Mouse (Mus musculus) right cerebral cortex, postnatal 25 days (tissue): Measurements from ENCODE around the gene Bcap29.
"Not testable (repeated sequence)": the region's sequence is repeated elsewhere in the genome, so short reads cannot be mapped to it uniquely, and the experiment has no call there.

Experiments used
- DNase-seq: peaks from one replicate; pipeline ENCODE4 v3.0.0; 2022

Bcap29 gene

GRCm38 (mm10) chr12:31634343-31635239 lies at the start of gene Bcap29:
TSS of gene Bcap29 (minus strand) at chr12:31634658.
- peak; percentile 67 for DNase-seq

- DNase-seq, result no peak
Observed at GRCm38 (mm10) chr12:31667187-31667586, 32.7 kb upstream of the Bcap29 start.

GRCm38 (mm10) chr12:31665999-31666398 lies 31.5 kb upstream of the Bcap29 start:
- DNase-seq, result no peak

GRCm38 (mm10) chr12:31656841-31657240 lies 22.4 kb upstream of the Bcap29 start:
- no peak for DNase-seq

DNA sequence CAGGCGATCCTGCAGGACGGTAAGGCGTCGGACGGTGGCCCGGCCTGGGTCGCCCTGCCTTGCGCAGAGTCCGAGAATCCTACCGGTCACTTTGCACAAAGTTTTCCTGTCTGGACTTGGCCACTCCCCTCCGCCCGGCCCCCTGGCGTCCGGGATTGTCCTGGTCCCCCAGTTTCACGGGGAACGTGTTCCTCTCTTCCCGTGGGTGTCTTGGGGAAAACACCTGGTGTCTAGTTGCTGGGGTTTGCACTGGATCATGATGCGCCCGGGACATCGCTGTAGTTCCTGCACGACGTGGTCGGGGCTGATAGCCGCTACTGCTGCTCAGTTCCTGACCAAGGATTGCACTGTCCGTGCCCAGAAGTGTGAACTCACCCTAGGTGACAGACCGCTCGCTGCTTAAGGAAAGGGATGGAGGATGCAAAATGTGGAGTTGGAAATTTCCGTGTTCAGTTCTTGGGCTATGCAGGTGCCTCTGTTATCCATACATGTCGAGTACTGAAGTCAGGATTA lies 20.6 kb upstream of the Bcap29 start:
- no peak for DNase-seq

DNA sequence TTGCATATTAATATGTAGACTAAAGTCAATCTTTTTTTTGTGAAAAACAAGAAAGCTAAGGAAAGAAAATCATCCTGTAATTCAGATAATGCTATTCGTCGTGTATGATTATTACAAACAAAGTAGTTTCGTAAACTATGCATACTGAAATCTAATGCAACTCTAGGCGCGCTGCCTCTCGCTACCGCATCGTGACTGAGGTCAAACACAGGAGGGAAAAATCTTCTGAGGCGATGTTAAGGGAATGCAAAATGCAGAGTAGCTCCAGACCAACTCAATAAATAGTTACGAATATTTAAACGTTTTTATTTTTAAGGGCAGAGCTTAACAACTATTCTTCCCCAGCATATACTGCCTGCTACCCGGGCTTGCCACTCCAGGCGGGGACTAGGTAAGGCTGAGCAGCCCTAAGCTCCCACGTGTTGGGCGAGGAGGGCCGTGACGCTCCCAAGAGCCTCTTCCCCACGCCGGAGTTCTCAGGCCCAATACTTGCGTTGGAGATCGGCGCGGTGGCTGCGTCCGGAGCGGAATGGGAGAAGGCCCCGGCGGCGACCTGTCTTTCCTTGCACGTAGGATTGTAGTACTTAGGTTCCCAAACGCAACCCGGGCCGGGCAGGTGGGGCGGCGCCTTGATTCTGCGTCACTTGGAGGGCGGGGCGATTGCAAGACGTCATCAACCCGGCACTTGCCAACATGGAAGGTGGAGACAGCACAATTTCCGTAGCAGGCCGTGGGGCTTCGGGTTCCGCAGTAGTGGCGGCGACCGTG lies 19.9 kb upstream of the Bcap29 start, which contains the start of the genes Dus4l and Cog5:
Dus4l (minus strand) TSS at position 630 of the 768 bp plus-strand sequence.
Cog5 (plus strand) TSS at position 673 of the 768 bp plus-strand sequence.
- peak; percentile 96 for DNase-seq

DNA sequence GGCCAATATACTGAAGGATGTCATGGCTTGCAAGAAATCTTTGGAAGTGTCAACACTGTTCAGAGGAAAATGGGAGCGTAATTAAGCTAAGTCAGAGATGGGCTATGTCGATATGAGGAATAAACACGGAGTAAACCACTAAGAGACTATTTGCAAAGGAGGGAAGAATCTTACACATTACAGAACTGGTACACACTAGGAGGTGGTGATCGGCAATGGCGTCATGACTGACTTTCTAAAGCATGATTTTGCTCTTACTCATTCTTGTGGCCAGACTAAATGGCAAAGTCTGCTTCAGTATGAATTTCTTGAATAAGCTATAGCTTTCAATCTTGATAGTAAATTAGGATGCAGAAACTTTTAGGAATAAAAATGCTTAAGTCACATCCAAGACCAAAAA lies 19.2 kb upstream of the Bcap29 start:
- no peak for DNase-seq

- DNase-seq, result no peak
Observed at GRCm38 (mm10) chr12:31635240-31635607, 766 bp upstream of the Bcap29 start.

GRCm38 (mm10) chr12:31633970-31634342 lies 502 bp downstream of the Bcap29 start:
- no peak for DNase-seq

DNA sequence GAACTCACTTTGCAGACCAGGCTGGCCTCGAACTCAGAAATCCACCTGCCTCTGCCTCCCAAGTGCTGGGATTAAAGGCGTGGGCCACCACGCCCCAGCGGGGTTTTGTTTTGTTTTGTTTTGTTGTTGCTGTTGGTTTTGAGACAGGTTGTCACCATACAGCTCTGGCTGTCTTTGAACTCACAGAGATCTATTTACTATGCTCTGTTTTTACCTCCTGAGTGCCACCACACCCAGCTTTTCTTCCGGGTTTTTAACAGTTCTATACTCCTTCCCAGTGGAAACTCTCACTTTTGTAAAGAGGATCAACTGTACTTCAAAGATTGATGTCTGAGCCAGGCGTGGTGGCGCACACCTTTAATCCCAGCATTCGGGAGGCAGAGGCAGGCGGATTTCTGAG lies 6.1 kb downstream of the Bcap29 start:
- DNase-seq, result not testable (repeated sequence)

DNA sequence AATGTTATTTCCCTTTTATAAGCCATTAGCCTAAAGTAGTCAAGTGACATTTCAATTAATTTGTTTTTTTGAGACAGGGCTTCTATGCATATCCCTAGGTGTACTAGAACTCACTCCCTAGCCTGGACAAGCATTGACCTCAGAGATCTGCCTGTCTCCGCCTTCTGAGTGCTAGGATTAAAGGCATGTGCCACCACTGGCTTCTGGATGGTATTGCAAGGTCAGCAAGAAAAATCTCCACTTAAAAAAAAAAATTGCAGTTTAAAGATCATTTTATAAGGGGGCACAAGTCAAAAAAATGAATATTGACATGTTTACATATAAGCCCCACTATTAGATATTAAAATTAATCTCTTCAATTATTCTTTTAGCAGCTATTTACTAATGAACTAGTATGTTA lies 9.4 kb downstream of the Bcap29 start:
- DNase-seq, result no peak

- no peak for DNase-seq
Observed at GRCm38 (mm10) chr12:31620106-31620505, 14.4 kb downstream of the Bcap29 start.

DNA sequence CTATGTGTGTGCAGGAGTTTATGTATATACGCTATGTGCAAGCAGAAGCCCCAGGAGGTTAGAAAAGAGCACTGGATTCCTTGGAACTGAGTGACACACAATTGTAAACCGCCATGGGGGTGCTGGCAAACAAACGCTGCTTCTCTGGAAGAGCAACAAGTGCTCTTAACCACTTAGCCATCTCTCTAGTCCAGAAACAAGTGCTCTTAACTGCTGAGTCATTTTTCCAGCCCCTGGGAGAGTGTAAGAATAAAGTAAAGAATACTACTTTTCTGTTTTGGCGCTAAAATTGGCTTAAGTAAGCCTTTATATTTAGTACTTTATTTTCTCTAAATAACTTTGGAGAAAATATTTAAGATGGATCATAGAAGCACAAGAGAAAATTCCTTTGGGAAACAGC lies 21.1 kb downstream of the Bcap29 start:
- DNase-seq, result no peak

DNA sequence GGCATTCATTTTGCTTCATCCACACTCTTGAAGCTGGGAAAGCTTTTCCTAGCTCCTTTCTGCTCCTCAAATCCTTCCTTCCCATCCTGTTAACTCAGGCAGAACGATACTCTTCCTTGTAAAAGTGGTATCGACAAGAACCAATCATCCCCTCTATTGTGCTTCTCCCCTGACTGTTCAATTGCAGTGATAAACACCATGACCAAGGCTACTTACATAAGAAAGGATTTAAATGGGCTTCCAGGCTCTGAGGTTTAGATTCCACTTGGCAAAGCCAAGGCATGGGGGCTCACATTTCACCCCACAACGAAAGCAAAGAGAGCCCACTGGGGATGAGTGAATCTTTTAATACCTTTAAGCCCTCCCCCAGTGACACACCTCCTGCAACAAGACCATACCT lies 26.3 kb downstream of the Bcap29 start:
- no peak for DNase-seq

GRCm38 (mm10) chr12:31604894-31605293 lies 29.6 kb downstream of the Bcap29 start:
- no peak for DNase-seq

DNA sequence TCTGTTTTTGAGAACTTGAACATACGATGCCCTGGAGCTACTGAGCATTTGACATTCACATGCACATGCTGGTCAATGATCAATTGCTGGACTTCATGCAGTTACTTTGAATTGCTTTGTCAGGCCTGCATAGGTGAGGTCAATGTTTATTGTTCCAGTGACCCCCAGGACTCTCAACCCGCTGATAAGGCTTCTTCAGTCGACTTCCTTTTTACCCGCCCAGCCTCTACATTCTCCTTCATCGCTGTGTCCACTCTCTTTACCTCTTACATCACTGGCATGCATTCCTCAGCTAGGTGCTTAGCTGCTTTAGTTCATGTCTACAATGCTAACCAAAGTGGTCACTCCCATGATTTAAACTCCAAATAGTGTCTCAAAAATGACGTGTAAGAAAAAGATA lies 30.9 kb downstream of the Bcap29 start:
- no peak for DNase-seq

- no peak for DNase-seq
Observed at GRCm38 (mm10) chr12:31594296-31594695, 40.2 kb downstream of the Bcap29 start.

- DNase-seq, result no peak
Observed at GRCm38 (mm10) chr12:31592011-31592410, 42.4 kb downstream of the Bcap29 start.

DNA sequence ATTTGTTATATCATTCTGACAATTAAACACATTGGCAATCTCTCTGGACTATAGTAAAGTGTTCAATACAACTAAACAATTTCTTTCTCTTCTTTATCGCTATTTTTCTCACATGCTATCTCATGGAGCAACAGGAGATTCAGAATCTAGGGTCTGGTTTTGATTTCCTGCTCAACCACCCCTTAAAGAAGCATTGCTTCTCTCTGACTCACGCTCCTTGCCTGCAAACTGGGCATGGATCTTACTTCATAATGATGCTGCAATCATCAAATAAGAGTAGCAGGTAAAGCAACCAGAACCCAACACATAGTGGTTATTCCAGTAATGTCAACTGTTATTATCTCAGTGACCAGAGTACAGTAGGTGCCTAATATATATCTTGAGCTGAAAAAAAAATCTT lies 50.7 kb downstream of the Bcap29 start:
- DNase-seq, result no peak

DNA sequence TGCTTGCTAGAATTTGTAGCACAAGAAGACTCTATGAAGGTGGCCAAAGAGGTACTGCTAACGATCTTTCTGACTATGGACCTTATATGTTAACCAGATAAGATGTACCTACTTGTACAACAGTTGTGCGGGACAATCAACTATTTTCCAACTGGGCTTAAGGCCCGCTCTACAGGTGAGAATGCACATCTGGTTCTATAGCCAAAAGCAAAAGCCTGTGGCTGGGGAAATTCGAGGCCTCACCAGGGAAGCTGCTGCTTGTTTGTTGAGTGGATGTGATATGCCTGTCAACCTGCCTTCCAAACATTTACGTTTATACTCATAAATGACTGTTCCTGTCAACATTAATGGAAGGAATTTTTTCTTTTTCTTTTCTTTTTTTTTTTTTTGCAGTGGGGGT lies 52.4 kb downstream of the Bcap29 start:
- DNase-seq, result no peak

DNA sequence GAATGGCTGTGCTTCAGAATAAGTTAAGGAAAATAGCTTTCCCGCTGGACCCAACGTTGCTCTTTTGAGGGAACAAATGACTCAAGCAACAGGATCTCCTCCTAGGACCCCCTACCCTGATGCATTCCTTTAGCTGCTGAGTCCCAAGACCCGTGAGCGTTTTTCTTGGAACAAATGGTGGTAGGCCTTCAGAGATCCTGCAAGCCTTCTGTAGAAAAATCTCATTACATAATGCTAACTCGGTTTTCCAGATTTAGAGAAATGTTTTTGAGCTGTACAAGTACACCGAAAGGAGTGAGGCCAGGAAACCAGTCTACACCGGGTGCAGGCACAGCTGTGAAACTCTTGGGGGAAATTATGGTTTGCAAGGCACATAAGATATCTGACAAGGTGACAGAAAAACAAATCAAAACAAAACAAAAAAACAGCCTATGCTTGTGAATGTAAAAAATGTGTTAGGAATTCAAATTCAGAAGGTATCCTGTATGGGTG lies 53.1 kb downstream of the Bcap29 start:
- peak; percentile 30 for DNase-seq

GRCm38 (mm10) chr12:31580634-31581318 lies 53.7 kb downstream of the Bcap29 start:
- no peak for DNase-seq
